Mouse (Mus musculus) limb, embryonic 10.5 days (tissue): ENCODE measurements around the gene En2. TPM values are rescaled to one million over a fixed set of nuclear protein-coding genes. Genes with fewer than 3 reads are reported as not detected.

ENCODE experiments used
- DNase-seq: peaks from one replicate; pipeline ENCODE4 v3.0.0-alpha.2; 2017; ENCODE audit warnings: low spot score
- H3K27ac ChIP-seq: fragments of 300-500 bp; sonication (generic); 2 replicates; pipeline ENCODE4 v1.5.1; 2016; ENCODE audit warnings: mild to moderate bottlenecking
- H3K27me3 ChIP-seq: fragments of 300-500 bp; sonication (generic); 2 replicates; pipeline ENCODE4 v1.6.1; 2016; ENCODE audit warnings: low read depth, mild to moderate bottlenecking; ENCODE audit not compliant: poor library complexity, severe bottlenecking
- H3K36me3 ChIP-seq: fragments of 300-500 bp; sonication (generic); 2 replicates; pipeline ENCODE4 v1.6.1; 2016; ENCODE audit warnings: mild to moderate bottlenecking, moderate library complexity
- H3K4me1 ChIP-seq: fragments of 300-500 bp; sonication (generic); 2 replicates; pipeline ENCODE4 v1.6.1; 2016
- H3K4me3 ChIP-seq: fragments of 300-500 bp; sonication (generic); 2 replicates; pipeline ENCODE4 v1.5.1; 2016; ENCODE audit warnings: mild to moderate bottlenecking, moderate library complexity
- H3K9me3 ChIP-seq: fragments of 300-500 bp; sonication (generic); replicated peaks from 2 replicates; pipeline ENCODE4 v1.6.1; 2016; ENCODE audit warnings: mild to moderate bottlenecking
- WGBS: fragments of 180-500 bp; shearing (Covaris S2); methylation state at CpG from one replicate; pipeline ENCODE4 v1.1.7; 2016; 5-methylcytosine and 5-hydroxymethylcytosine counted together
- polyA plus RNA-seq: library from polyadenylated mRNA; unstranded; fragments of >200 nt; fragmentation: Nextera tagmentation; extraction: Ambion mirVana; gene quantifications from 2 replicates; pipeline ENCODE4 v1.2.1, GENCODE M21; 2016

En2 gene
- polyA plus RNA-seq, 1 experiment from 2014 or later = not detected

- Histone ChIP-seq H3K27ac (no peak overlapping the region), H3K4me1 (peaks cover 11% of the 10 kb centered on the region), H3K27me3 (peaks cover 98% of the 10 kb centered on the region), H3K9me3 (no peaks in the 10 kb centered on the region), H3K36me3 (no peaks in the 10 kb centered on the region), H3K4me3 (peak overlapping the region; percentile 19)
- DNase-seq = peak; percentile 68
- WGBS = under 1% methylated on average over 24 of the region's 24 CpGs
These were observed 9.5 kb downstream of the En2 start for GRCm38 (mm10) chr5:28174876-28175569.

GRCm38 (mm10) chr5:28175570-28175919 is 10.1 kb downstream of the En2 start:
- WGBS = 2% methylated on average over 10 of the region's 10 CpGs
- Histone ChIP-seq H3K27me3 (peaks cover 98% of the 10 kb centered on the region), H3K9me3 (no peaks in the 10 kb centered on the region), H3K36me3 (no peaks in the 10 kb centered on the region), H3K4me3 (peak overlapping the region; percentile 19; the same call in 1 of the 2 replicates), H3K4me1 (peaks cover 15% of the 10 kb centered on the region), H3K27ac (no peak overlapping the region)
- DNase-seq = no peak

DNA sequence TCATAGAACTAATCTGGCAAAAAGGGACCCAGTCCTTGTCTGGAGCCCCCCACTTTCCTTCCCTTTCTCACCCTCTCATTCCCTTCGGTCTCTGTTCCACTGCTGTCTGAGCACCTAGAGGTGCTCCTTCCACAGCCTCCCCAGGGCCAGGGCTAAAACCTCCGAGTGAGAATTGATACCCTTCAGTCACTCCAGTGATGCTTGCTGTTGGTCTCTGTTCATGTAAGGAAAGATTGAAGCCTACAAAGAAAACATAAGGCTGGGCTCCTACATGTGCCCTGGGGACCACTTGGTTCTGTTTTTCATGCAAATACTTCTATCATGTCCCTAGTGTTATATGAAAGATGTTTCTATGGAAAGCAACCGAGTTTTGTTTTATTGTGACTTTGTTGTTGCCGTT is 10.5 kb downstream of the En2 start:
- WGBS = 8% methylated on average over 4 of the region's 4 CpGs
- DNase-seq = peak; percentile 35

GRCm38 (mm10) chr5:28176585-28176984 is 11.1 kb downstream of the En2 start:
- peaks cover 15% of the 10 kb centered on the region for H3K4me1 ChIP-seq
- H3K36me3 ChIP-seq = no peaks in the 10 kb centered on the region
- peaks cover 100% of the 10 kb centered on the region for H3K27me3 ChIP-seq
- no peak overlapping the region for H3K27ac ChIP-seq
- no peaks in the 10 kb centered on the region for H3K9me3 ChIP-seq
- no peak overlapping the region for H3K4me3 ChIP-seq
- DNase-seq = no peak
- WGBS = 5% methylated on average over 2 of the region's 2 CpGs

More for the DNA sequence above, 10.5 kb downstream of the En2 start:
- Histone ChIP-seq H3K4me1 (peaks cover 15% of the 10 kb centered on the region), H3K9me3 (no peaks in the 10 kb centered on the region), H3K36me3 (no peaks in the 10 kb centered on the region), H3K27ac (no peak overlapping the region), H3K4me3 (no peak overlapping the region), H3K27me3 (peaks cover 98% of the 10 kb centered on the region)

DNA sequence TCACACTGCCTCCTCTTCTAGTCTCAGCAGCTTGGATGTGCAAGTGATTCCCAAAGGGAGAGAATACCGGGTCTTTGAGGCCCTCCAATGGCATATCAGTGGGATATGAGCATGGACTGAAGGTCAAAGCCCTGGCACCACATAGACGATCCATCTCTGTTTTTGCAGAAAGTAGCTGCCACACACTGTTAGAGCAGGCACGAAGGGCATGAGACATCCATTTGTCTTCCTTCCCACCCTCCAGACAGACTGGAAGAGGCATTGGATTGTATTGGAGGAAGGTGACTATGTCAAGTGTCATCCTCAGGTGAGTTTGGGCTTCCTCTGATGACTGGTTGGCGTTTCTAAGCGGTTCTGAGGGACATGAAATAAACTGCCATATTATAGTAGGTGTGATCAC is 12.8 kb downstream of the En2 start:
- 28% methylated on average over 5 of the region's 5 CpGs for WGBS

GRCm38 (mm10) chr5:28179237-28179790 is 13.8 kb downstream of the En2 start:
- no peak overlapping the region for H3K4me3 ChIP-seq
- WGBS = 27% methylated on average over 7 of the region's 7 CpGs

More for the DNA sequence above, 12.8 kb downstream of the En2 start:
- H3K36me3 ChIP-seq = no peaks in the 10 kb centered on the region
- H3K4me1 ChIP-seq = peaks cover 15% of the 10 kb centered on the region
- H3K4me3 ChIP-seq = no peak overlapping the region
- H3K9me3 ChIP-seq = no peaks in the 10 kb centered on the region
- peaks cover 93% of the 10 kb centered on the region for H3K27me3 ChIP-seq
- no peak for DNase-seq
- no peak overlapping the region for H3K27ac ChIP-seq

DNA sequence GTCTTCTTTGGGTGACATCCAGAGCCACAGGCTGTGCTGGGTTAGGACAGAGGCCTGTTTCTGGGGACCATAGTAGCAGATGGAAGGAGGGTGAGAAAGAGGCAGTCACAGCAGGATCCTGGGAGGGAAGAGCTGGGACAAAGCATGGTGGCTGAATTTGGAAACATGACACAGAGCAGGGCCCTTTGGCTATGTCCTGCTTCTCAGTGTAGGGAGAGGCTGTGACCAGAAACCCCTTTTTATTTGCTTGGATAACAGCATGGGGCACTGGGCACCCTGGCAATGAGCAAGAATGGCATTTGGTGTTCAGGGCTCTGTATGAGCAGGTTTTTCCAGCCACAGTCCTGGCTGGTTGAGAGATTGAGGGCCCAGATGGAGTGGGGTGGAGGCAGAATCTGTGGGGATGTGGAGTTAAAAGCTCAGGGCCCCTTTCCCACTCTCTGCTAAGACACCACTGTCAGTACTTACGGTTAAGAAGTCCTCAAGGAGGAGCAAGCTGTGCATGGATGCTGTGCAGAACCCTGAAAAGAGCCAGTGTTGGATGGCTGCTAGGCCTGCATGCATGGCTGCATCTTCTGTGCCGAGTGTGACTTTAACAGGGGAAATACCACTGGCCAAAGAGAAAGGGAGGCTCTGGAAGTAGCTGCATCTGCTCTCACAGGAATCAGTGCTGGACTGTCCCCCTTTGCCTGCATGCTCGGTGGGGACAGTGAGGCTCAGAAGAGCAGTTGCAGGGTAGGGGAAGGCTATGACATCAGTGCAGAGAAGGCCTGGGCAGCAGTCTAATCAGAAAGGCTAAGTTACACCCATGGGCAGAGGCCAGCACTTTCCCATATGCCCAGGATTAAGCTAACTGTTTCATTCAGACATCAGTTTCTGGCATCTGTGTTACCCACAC is 26.0 kb downstream of the En2 start:
- H3K36me3 ChIP-seq = no peaks in the 10 kb centered on the region
- no peak for DNase-seq
- no peak overlapping the region for H3K27ac ChIP-seq
- peaks cover 45% of the 10 kb centered on the region for H3K27me3 ChIP-seq
- no peaks in the 10 kb centered on the region for H3K9me3 ChIP-seq
- H3K4me3 ChIP-seq = no peak overlapping the region
- no peaks in the 10 kb centered on the region for H3K4me1 ChIP-seq
- WGBS = 60% methylated on average over 3 of the region's 3 CpGs

More at GRCm38 (mm10) chr5:28179237-28179790, 13.8 kb downstream of the En2 start:
- no peak for DNase-seq
- Histone ChIP-seq H3K4me1 (peaks cover 15% of the 10 kb centered on the region), H3K36me3 (no peaks in the 10 kb centered on the region), H3K27ac (no peak overlapping the region), H3K27me3 (peaks cover 87% of the 10 kb centered on the region), H3K9me3 (no peaks in the 10 kb centered on the region)

GRCm38 (mm10) chr5:28192099-28192454 is 26.6 kb downstream of the En2 start:
- H3K4me3 ChIP-seq = no peak overlapping the region
- no peaks in the 10 kb centered on the region for H3K36me3 ChIP-seq
- H3K4me1 ChIP-seq = no peaks in the 10 kb centered on the region
- 74% methylated on average over 4 of the region's 4 CpGs for WGBS
- H3K9me3 ChIP-seq = no peaks in the 10 kb centered on the region
- peaks cover 42% of the 10 kb centered on the region for H3K27me3 ChIP-seq
- DNase-seq = no peak
- no peak overlapping the region for H3K27ac ChIP-seq

GRCm38 (mm10) chr5:28195473-28195872 is 30.0 kb downstream of the En2 start:
- WGBS = 23% methylated on average over 2 of the region's 2 CpGs
- H3K4me3 ChIP-seq = no peak overlapping the region
- H3K27me3 ChIP-seq = peaks cover 48% of the 10 kb centered on the region
- no peak overlapping the region for H3K27ac ChIP-seq
- DNase-seq = no peak
- no peaks in the 10 kb centered on the region for H3K36me3 ChIP-seq
- H3K9me3 ChIP-seq = no peaks in the 10 kb centered on the region
- H3K4me1 ChIP-seq = no peaks in the 10 kb centered on the region

- DNase-seq = no peak
These were observed 33.8 kb downstream of the En2 start for GRCm38 (mm10) chr5:28199089-28199873.

DNA sequence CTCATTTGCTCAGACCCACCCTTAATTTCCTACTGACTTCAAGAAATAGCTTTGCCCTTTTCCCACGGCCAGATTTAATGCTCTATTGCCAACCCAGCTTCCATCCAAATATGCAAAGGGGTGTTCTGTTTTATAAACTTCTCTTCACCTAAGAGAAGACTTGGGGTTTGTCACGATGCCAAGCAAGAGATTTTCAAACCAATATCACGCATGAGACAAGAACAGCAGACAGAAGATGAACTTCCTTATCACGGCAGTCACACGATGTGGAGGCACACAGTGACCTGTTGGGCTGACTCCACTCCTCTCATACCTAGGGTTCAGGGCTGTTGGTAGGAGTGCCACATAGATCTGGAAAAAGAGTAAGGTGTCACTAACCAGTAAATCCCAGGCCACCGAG is 37.6 kb downstream of the En2 start:
- 88% methylated on average over 6 of the region's 6 CpGs for WGBS
- H3K27ac ChIP-seq = no peak overlapping the region
- no peaks in the 10 kb centered on the region for H3K4me1 ChIP-seq
- H3K36me3 ChIP-seq = no peaks in the 10 kb centered on the region
- peaks cover 72% of the 10 kb centered on the region for H3K27me3 ChIP-seq
- no peak for DNase-seq
- H3K9me3 ChIP-seq = no peaks in the 10 kb centered on the region
- H3K4me3 ChIP-seq = no peak overlapping the region

More at GRCm38 (mm10) chr5:28199089-28199873, 33.8 kb downstream of the En2 start:
- H3K4me1 ChIP-seq = no peaks in the 10 kb centered on the region
- 51% methylated on average over 7 of the region's 7 CpGs for WGBS
- no peaks in the 10 kb centered on the region for H3K36me3 ChIP-seq
- H3K9me3 ChIP-seq = no peaks in the 10 kb centered on the region
- peaks cover 47% of the 10 kb centered on the region for H3K27me3 ChIP-seq
- H3K4me3 ChIP-seq = no peak overlapping the region
- H3K27ac ChIP-seq = no peak overlapping the region

GRCm38 (mm10) chr5:28204678-28205077 is 39.2 kb downstream of the En2 start:
- DNase-seq = no peak
- no peaks in the 10 kb centered on the region for H3K9me3 ChIP-seq
- peaks cover 3% of the 10 kb centered on the region for H3K4me1 ChIP-seq
- no peak overlapping the region for H3K4me3 ChIP-seq
- H3K27ac ChIP-seq = no peak overlapping the region
- 82% methylated on average over 2 of the region's 2 CpGs for WGBS
- no peaks in the 10 kb centered on the region for H3K36me3 ChIP-seq
- peaks cover 82% of the 10 kb centered on the region for H3K27me3 ChIP-seq
